Mouse (Mus musculus): ENCODE data around the gene Foxm1. TPM values are rescaled to one million over a fixed set of nuclear protein-coding genes. Genes with fewer than 3 reads are reported as not detected.

Foxm1 gene
- polyA plus RNA-seq (2015; fragmentation: Nextera tagmentation; extraction: Ambion mirVana), result 4.8 and 5.4 TPM in 2 replicates

DNA sequence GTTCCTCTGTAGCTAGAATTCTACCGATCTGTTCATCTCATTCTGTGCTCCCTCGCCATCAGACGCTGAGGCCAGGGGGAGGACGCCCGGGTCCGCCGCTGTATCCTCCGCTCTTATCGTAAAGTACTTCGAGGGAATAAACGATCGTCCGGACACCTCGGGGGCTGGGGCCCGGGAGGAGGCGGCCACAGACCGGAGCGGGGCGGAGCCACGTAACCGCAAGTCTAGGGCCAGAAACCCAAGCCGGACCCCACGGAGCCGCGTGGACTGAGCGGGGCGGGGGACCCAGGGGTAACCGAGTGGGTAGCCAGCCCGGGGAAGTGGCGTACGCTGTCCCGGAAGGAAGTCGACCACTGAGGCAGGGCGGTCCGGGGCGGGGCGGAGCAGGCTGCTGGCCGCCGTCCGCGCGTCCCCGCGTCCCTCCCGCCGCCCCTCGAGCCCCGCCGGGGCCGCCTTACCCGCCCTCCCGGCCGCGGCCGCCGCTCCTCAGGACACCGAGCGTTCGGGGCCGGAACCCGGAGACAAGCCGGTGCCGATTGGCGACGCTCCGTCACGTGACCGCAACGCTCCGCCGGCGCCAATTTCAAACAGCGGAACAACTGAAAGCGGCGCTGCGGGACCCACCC, at the start of gene Foxm1, which contains the start of gene Rhno1:
TSS of gene Foxm1 (plus strand) at position 587 of the 626 bp plus-strand sequence.
TSS of gene Rhno1 (minus strand) at position 531 of the 626 bp plus-strand sequence.
- peaks cover 18% of the 10 kb centered on the region for H3K4me1 ChIP-seq (ENCODE audit: control insufficient read depth, insufficient read depth, low read length)
- WGBS, result under 1% methylated on average over 51 of the region's 76 CpGs
- H3K4me3 ChIP-seq (ENCODE audit: low read depth, low read length), result peak within 1 kb of the TSS; percentile 93
- H3K27me3 ChIP-seq (ENCODE audit: control insufficient read depth, insufficient read depth, low read depth, low read length), result no peaks in the 10 kb centered on the region
- 0 out of 2 replicates have a peak, but pooled peaks cover 2% of the 10 kb centered on the region for H3K36me3 ChIP-seq (ENCODE audit: control insufficient read depth, insufficient read depth, low read length)
- peak within 1 kb of the TSS; percentile 90 for H3K9ac ChIP-seq (ENCODE audit: low read depth, low read length)
- ATAC-seq, result peak; percentile 89
- peak within 1 kb of the TSS; percentile 88 for H3K27ac ChIP-seq (ENCODE audit: low read length)
- no peaks in the 10 kb centered on the region for H3K9me3 ChIP-seq (replicated peaks; ENCODE audit: control insufficient read depth, low read length, poor library complexity, severe bottlenecking)
- H3K4me2 ChIP-seq (ENCODE audit: low read length), result peak within 1 kb of the TSS; percentile 100

DNA sequence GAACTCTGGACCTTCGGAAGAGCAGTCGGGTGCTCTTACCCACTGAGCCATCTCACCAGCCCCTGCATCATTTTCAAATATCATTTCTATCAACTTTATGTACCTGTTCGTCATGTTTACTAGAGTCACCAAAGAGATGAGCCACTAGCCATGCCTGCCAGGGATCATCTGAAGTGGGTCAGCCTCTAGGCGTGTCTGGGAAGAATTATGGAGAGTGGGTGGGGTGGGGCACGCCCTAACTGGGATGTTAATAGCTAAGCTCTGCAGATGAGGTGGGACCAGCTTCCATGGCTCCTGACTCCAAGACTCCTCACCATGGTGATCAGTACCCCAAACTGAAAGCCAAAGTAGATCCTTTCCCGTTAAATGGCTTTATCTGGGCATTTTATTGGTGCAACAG, 48.0 kb upstream of the Foxm1 start:
- 90% methylated on average over 6 of the region's 6 CpGs for WGBS
- ATAC-seq, result no peak
- H3K4me1 ChIP-seq (ENCODE audit: control insufficient read depth, insufficient read depth, low read length), result no peaks in the 10 kb centered on the region

DNA sequence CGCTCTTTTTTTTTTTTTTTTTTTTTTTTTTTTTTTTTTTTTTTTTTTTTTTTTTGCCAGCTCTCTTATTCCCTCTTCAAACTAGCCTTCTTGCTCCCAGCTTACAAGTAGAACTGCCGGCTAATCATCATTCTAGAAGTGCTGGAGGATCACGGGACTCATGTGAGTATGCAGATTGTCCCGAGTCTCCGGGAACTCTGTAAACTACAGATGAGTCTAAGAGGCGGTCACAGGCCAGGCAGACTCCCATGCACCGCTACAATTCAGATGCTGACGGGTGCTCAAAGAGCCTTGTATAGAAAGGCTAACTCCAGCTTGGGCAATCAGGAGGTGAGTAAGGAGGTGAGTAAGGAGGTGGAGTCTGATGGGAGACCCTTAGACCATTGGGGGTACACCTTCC, 47.2 kb upstream of the Foxm1 start:
- H3K27ac ChIP-seq (ENCODE audit: low read length), result no peak overlapping the region
- no peak overlapping the region for H3K4me3 ChIP-seq (ENCODE audit: low read depth, low read length)
- 79% methylated on average over 8 of the region's 8 CpGs for WGBS
- no peaks in the 10 kb centered on the region for H3K4me1 ChIP-seq (ENCODE audit: control insufficient read depth, insufficient read depth, low read length)
- no peak overlapping the region for H3K9ac ChIP-seq (ENCODE audit: low read depth, low read length)
- no peaks in the 10 kb centered on the region for H3K27me3 ChIP-seq (ENCODE audit: control insufficient read depth, insufficient read depth, low read depth, low read length)
- no peak for ATAC-seq
- no peaks in the 10 kb centered on the region for H3K9me3 ChIP-seq (replicated peaks; ENCODE audit: control insufficient read depth, low read length, poor library complexity, severe bottlenecking)
- no peaks in the 10 kb centered on the region for H3K36me3 ChIP-seq (ENCODE audit: control insufficient read depth, insufficient read depth, low read length)
- no peak overlapping the region for H3K4me2 ChIP-seq (ENCODE audit: low read length)

More for the DNA sequence above, 48.0 kb upstream of the Foxm1 start:
- no peaks in the 10 kb centered on the region for H3K27me3 ChIP-seq (ENCODE audit: control insufficient read depth, insufficient read depth, low read depth, low read length)
- H3K4me2 ChIP-seq (ENCODE audit: low read length), result no peak overlapping the region
- no peaks in the 10 kb centered on the region for H3K36me3 ChIP-seq (ENCODE audit: control insufficient read depth, insufficient read depth, low read length)
- no peak overlapping the region for H3K9ac ChIP-seq (ENCODE audit: low read depth, low read length)
- no peak overlapping the region for H3K4me3 ChIP-seq (ENCODE audit: low read depth, low read length)
- no peak overlapping the region for H3K27ac ChIP-seq (ENCODE audit: low read length)
- no peaks in the 10 kb centered on the region for H3K9me3 ChIP-seq (replicated peaks; ENCODE audit: control insufficient read depth, low read length, poor library complexity, severe bottlenecking)

DNA sequence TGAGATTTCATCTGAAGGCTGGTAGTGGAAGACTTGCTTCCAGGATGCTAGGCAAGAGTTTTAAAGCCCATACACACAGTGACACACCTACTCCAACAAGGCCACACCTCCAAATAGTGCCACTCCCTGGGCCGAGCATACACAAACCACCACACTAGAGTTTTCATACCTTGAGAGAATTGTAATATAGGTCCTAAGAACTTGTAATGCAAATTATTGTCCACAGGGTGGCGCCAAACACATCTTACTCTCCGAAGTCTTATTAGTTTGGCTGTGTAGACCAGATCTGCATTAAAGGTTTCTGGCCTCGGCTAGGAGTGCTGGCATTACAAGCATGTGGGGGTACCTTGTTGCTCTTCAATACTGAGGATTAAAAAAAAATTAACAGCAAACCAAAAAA, 44.5 kb upstream of the Foxm1 start:
- Histone ChIP-seq H3K9ac (ENCODE audit: low read depth, low read length) (no peak overlapping the region), H3K4me2 (ENCODE audit: low read length) (no peak overlapping the region), H3K9me3 (replicated peaks; ENCODE audit: control insufficient read depth, low read length, poor library complexity, severe bottlenecking) (no peaks in the 10 kb centered on the region), H3K36me3 (ENCODE audit: control insufficient read depth, insufficient read depth, low read length) (peaks cover 17% of the 10 kb centered on the region), H3K4me3 (ENCODE audit: low read depth, low read length) (no peak overlapping the region), H3K4me1 (ENCODE audit: control insufficient read depth, insufficient read depth, low read length) (no peaks in the 10 kb centered on the region), H3K27ac (ENCODE audit: low read length) (no peak overlapping the region), H3K27me3 (ENCODE audit: control insufficient read depth, insufficient read depth, low read depth, low read length) (no peaks in the 10 kb centered on the region)
- WGBS, result 8% methylated on average over 4 of the region's 4 CpGs
- peak; percentile 71 for ATAC-seq

DNA sequence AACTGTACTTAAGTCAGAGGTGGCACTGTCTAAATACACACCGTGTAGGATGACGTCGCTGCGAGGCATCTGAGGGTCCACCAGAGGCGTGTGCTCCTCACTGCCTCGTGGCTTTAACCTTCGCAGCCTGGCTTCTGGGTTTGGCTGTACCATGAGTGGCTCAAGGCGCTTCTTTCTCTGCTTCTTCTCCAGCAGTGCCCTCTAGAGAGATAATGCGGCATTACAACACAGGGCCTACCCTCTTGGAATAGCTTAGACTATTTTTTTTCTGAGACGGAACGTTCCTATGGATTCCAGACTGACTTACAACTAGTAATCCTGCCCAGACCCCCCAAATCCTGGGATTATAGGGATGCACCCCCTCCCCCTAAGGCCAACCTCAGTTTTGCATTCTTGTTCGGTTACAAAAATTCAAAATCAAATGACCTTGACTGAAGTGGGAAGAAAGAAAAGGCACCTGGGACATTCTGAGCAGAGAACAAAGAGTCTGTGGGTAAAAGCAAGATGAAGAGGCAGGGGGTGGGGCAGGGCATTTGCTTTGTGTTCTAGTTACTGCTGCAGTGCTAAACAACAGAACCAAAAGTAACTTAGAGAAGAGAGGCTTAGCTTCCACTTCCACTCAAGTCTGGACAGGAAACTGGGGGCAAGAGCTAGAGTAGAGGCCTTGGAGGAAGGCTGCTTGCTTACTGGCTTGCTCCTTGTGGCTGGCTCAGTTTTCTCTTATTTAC, 28.2 kb upstream of the Foxm1 start:
- peaks cover 17% of the 10 kb centered on the region for H3K36me3 ChIP-seq (ENCODE audit: control insufficient read depth, insufficient read depth, low read length)
- H3K4me1 ChIP-seq (ENCODE audit: control insufficient read depth, insufficient read depth, low read length), result 0 out of 2 replicates have a peak, but pooled peaks cover 3% of the 10 kb centered on the region
- H3K27ac ChIP-seq (ENCODE audit: low read length), result no peak overlapping the region
- ATAC-seq, result peak; percentile 82
- H3K9ac ChIP-seq (ENCODE audit: low read depth, low read length), result no peak overlapping the region
- H3K4me3 ChIP-seq (ENCODE audit: low read depth, low read length), result no peak overlapping the region
- H3K4me2 ChIP-seq (ENCODE audit: low read length), result no peak overlapping the region
- no peaks in the 10 kb centered on the region for H3K27me3 ChIP-seq (ENCODE audit: control insufficient read depth, insufficient read depth, low read depth, low read length)
- 12% methylated on average over 12 of the region's 12 CpGs for WGBS
- no peaks in the 10 kb centered on the region; the same call in 1 of the 2 replicates for H3K9me3 ChIP-seq (replicated peaks; ENCODE audit: control insufficient read depth, low read length, poor library complexity, severe bottlenecking)

DNA sequence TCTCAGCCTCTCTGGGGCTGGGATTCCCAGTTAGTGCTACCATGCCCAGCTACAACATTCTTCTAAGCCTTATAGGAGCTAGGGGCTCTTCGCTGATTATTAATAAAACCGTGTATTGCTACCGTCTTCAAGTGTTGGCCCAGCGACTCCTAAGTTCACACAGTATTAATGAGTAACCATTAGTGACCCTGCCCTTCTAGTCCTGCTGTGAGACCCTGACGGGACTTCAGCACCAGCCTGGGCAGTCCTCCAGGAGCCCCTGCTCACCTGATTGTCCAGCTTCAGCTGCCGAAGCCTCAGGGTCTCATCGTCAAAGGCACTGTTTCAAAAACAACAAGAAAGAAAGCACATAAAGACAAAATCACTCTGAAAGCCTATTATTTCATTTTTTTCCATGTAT, 25.3 kb upstream of the Foxm1 start:
- no peak overlapping the region for H3K9ac ChIP-seq (ENCODE audit: low read depth, low read length)
- no peaks in the 10 kb centered on the region for H3K9me3 ChIP-seq (replicated peaks; ENCODE audit: control insufficient read depth, low read length, poor library complexity, severe bottlenecking)
- H3K27me3 ChIP-seq (ENCODE audit: control insufficient read depth, insufficient read depth, low read depth, low read length), result no peaks in the 10 kb centered on the region
- H3K4me1 ChIP-seq (ENCODE audit: control insufficient read depth, insufficient read depth, low read length), result 0 out of 2 replicates have a peak, but pooled peaks cover 3% of the 10 kb centered on the region
- peaks cover 6% of the 10 kb centered on the region for H3K36me3 ChIP-seq (ENCODE audit: control insufficient read depth, insufficient read depth, low read length)
- no peak overlapping the region for H3K4me3 ChIP-seq (ENCODE audit: low read depth, low read length)
- 75% methylated on average over 7 of the region's 7 CpGs for WGBS
- no peak for ATAC-seq
- no peak overlapping the region for H3K27ac ChIP-seq (ENCODE audit: low read length)
- H3K4me2 ChIP-seq (ENCODE audit: low read length), result no peak overlapping the region

DNA sequence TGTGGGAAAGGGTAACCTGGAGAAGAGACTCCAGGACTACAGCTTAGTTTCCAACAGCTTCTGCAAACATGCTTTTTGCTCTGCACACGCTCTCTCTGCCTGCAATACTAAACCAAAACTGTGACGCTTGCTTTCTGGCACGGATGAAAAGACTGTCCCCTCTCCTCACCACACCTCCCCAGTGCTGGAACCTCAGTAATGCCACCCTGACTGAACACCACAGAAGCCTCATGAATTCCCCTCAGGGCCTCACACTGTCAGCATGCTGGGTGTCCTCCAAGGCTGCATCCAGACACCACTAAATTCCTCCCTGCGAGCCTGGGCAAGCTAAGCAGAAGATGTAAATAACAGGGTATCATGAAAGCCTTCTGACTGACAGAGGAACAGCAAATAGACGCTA, 23.9 kb upstream of the Foxm1 start:
- Histone ChIP-seq H3K4me1 (ENCODE audit: control insufficient read depth, insufficient read depth, low read length) (0 out of 2 replicates have a peak, but pooled peaks cover 3% of the 10 kb centered on the region), H3K9me3 (replicated peaks; ENCODE audit: control insufficient read depth, low read length, poor library complexity, severe bottlenecking) (no peaks in the 10 kb centered on the region), H3K36me3 (ENCODE audit: control insufficient read depth, insufficient read depth, low read length) (peaks cover 3% of the 10 kb centered on the region), H3K9ac (ENCODE audit: low read depth, low read length) (no peak overlapping the region), H3K27ac (ENCODE audit: low read length) (no peak overlapping the region), H3K27me3 (ENCODE audit: control insufficient read depth, insufficient read depth, low read depth, low read length) (no peaks in the 10 kb centered on the region), H3K4me3 (ENCODE audit: low read depth, low read length) (no peak overlapping the region), H3K4me2 (ENCODE audit: low read length) (no peak overlapping the region)
- WGBS, result 50% methylated on average over 5 of the region's 5 CpGs
- ATAC-seq, result no peak

- no peaks in the 10 kb centered on the region; the same call in 1 of the 2 replicates for H3K36me3 ChIP-seq (ENCODE audit: control insufficient read depth, insufficient read depth, low read length)
- no peak overlapping the region for H3K4me2 ChIP-seq (ENCODE audit: low read length)
- no peaks in the 10 kb centered on the region for H3K4me1 ChIP-seq (ENCODE audit: control insufficient read depth, insufficient read depth, low read length)
- ATAC-seq, result no peak
- 97% methylated on average over 11 of the region's 11 CpGs for WGBS
- no peak overlapping the region for H3K4me3 ChIP-seq (ENCODE audit: low read depth, low read length)
- no peak overlapping the region for H3K9ac ChIP-seq (ENCODE audit: low read depth, low read length)
- H3K9me3 ChIP-seq (replicated peaks; ENCODE audit: control insufficient read depth, low read length, poor library complexity, severe bottlenecking), result no peaks in the 10 kb centered on the region
- no peak overlapping the region for H3K27ac ChIP-seq (ENCODE audit: low read length)
- H3K27me3 ChIP-seq (ENCODE audit: control insufficient read depth, insufficient read depth, low read depth, low read length), result no peaks in the 10 kb centered on the region
These were observed 20.6 kb upstream of the Foxm1 start for GRCm38 (mm10) chr6:128341956-128342723.

Measured in midbrain, embryonic 16.5 days (tissue).